ENCODE assay signal across 8 mouse cellular contexts in the genomic region with DNA sequence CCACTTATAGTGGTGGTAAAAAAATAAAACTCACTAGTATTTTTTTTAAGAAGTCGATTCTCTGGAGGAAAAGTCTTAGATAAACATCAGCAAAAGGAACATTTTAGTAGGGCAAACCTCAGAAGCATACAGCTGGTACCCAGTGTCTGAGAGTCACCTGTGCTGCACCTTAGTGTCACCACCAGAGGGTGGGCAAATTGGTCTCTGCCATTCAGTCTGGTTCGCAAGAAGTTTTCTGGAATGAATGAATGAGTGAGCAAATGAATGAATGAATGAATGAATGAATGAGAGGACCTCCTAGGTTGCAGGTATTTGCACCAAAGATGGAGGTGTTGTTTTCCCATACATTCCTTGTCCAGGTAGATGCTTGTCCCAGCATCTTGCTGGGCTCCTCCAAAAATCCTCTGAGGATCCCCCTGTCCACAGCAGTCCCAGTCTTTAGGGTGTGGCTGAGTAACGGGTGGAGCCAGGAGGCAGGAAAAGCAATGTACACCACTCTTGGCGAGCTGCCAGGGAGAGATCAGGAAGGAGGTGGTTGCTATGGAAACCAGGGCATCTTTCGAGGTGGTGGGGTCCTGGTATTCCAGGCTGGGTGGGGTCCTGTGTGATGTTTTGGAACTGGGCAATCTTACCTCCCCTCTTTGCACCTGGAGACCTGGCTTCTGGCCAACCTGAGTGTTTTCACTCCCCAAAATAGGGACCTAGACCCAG. TPM values are rescaled to one million over a fixed set of nuclear protein-coding genes. Genes with fewer than 3 reads are reported as not detected.
DNase-seq lines count a peak whose midpoint lies in the region; ATAC-seq and TF ChIP-seq lines count a peak whose summit lies in the region.

No protein-coding gene starts in this region.

- peak overlapping the region; percentile 46 for H3K4me3 ChIP-seq in forebrain, postnatal 0 days (ENCODE audit: low read depth, low read length)
- H3K4me3 ChIP-seq in limb, embryonic 14.5 days (replicated peaks; ENCODE audit: low read length): peak overlapping the region; percentile 19
- peak overlapping the region; percentile 33; the same call in 1 of the 2 replicates for H3K4me3 ChIP-seq in stomach, embryonic 16.5 days (replicated peaks; ENCODE audit: low read length)

- no peaks in the 10 kb centered on the region for H3K36me3 ChIP-seq in forebrain, postnatal 0 days (ENCODE audit: insufficient read depth)
- H3K36me3 ChIP-seq in limb, embryonic 14.5 days (ENCODE audit: control insufficient read depth, insufficient read depth, low read length): no peaks in the 10 kb centered on the region
- no peaks in the 10 kb centered on the region for H3K36me3 ChIP-seq in stomach, embryonic 16.5 days (ENCODE audit: control insufficient read depth, insufficient read depth, low read length)

- H3K9me3 ChIP-seq in forebrain, postnatal 0 days (ENCODE audit: low read length): no peaks in the 10 kb centered on the region
- no peaks in the 10 kb centered on the region for H3K9me3 ChIP-seq in limb, embryonic 14.5 days (ENCODE audit: control insufficient read depth, low read length)
- H3K9me3 ChIP-seq in stomach, embryonic 16.5 days (replicated peaks; ENCODE audit: control insufficient read depth, low read length): no peaks in the 10 kb centered on the region

- ATAC-seq in forebrain, postnatal 0 days: peak; percentile 4; the same call in 1 of the 2 replicates
- ATAC-seq in limb, embryonic 14.5 days (ENCODE audit: low FRiP score, low read depth): no peak
- no peak for ATAC-seq in stomach, embryonic 16.5 days (ENCODE audit: insufficient read depth, low FRiP score)

- no peak overlapping the region; the same call in 1 of the 2 replicates for H3K27ac ChIP-seq in forebrain, postnatal 0 days (ENCODE audit: low read depth, low read length)
- H3K27ac ChIP-seq in limb, embryonic 14.5 days (replicated peaks; ENCODE audit: low read depth, low read length): no peak overlapping the region
- no peak overlapping the region for H3K27ac ChIP-seq in stomach, embryonic 16.5 days (ENCODE audit: low read length)

- H3K27me3 ChIP-seq in forebrain, postnatal 0 days (ENCODE audit: insufficient read depth, low read length): peaks cover 19% of the 10 kb centered on the region
- peaks cover 60% of the 10 kb centered on the region for H3K27me3 ChIP-seq in limb, embryonic 14.5 days (ENCODE audit: control insufficient read depth, insufficient read depth, low read length)
- peaks cover 45% of the 10 kb centered on the region for H3K27me3 ChIP-seq in stomach, embryonic 16.5 days (ENCODE audit: control insufficient read depth, insufficient read depth, low read length)

- TF ChIP-seq POLR2A in limb, embryonic 14.5 days (IDR thresholded peaks at IDR 0.05; ENCODE audit: borderline replicate concordance, extremely low read depth, insufficient read depth, insufficient read length): no peak

- DNase-seq in heart, postnatal 4 days: peak; percentile 49
- no peak for DNase-seq in heart, adult 9 months (ENCODE audit: low spot score in 2 of 2)
- peak; percentile 68 for DNase-seq in brain, adult 2 months (ENCODE audit: low read depth, low spot score)
- peak; percentile 68 for DNase-seq in forebrain, postnatal 0 days
- peak; percentile 34 for DNase-seq in limb, embryonic 14.5 days (ENCODE audit: low spot score)
- no peak for DNase-seq in ovary, postnatal 14 days (ENCODE audit: low spot score)
- DNase-seq in heart, adult 8-10 months (ENCODE audit: low spot score): no peak

- H3K9ac ChIP-seq in forebrain, postnatal 0 days: peak overlapping the region; percentile 51
- no peak overlapping the region for H3K9ac ChIP-seq in limb, embryonic 14.5 days (ENCODE audit: low read depth, low read length, severe bottlenecking)
- no peak overlapping the region for H3K9ac ChIP-seq in stomach, embryonic 16.5 days (ENCODE audit: low read length)

- H3K4me2 ChIP-seq in forebrain, postnatal 0 days (ENCODE audit: low read depth): peak overlapping the region; percentile 65
- H3K4me2 ChIP-seq in limb, embryonic 14.5 days (replicated peaks; ENCODE audit: low read depth, low read length, severe bottlenecking): peak overlapping the region; percentile 44
- H3K4me2 ChIP-seq in stomach, embryonic 16.5 days (ENCODE audit: low read depth, low read length): peak overlapping the region; percentile 51

- TF ChIP-seq CTCF in forebrain, postnatal 0 days (IDR thresholded peaks at IDR 0.05; ENCODE audit: low read depth): peak; percentile 34

- peaks cover 16% of the 10 kb centered on the region for H3K4me1 ChIP-seq in forebrain, postnatal 0 days (ENCODE audit: insufficient read depth)
- H3K4me1 ChIP-seq in limb, embryonic 14.5 days (ENCODE audit: control insufficient read depth, insufficient read depth, low read length): peaks cover 44% of the 10 kb centered on the region
- peaks cover 34% of the 10 kb centered on the region for H3K4me1 ChIP-seq in stomach, embryonic 16.5 days (ENCODE audit: control insufficient read depth, insufficient read depth, low read length)

- 17% methylated on average over 5 of the region's 5 CpGs for WGBS in forebrain, postnatal 0 days
- 21% methylated on average over 5 of the region's 5 CpGs for WGBS in limb, embryonic 14.5 days
- 14% methylated on average over 5 of the region's 5 CpGs for WGBS in stomach, embryonic 16.5 days

RNA-seq across cellular contexts. Expression of a gene that starts 2.0 kb away (rescaled TPM):
- total RNA-seq in heart, postnatal 4 days (2021): 1 to 10 TPM in 1 of 2 experiments, under 1 TPM in 1; 0.98 to 2.4 TPM
- 74.3 and 92.0 TPM in 2 replicates for total RNA-seq in forebrain, postnatal 0 days (2014; rRNA removed)
- polyA plus RNA-seq in forebrain, postnatal 0 days (2015; fragmentation: Nextera tagmentation; extraction: Ambion mirVana): 167 and 231 TPM in 2 replicates
- 14.9 and 19.3 TPM in 2 replicates for polyA plus RNA-seq in limb, embryonic 14.5 days (2012; rRNA removed)
- 15.3 and 16.2 TPM in 2 replicates for polyA plus RNA-seq in limb, embryonic 14.5 days (2014; fragmentation: Nextera tagmentation; extraction: Ambion mirVana)
- 22.2 and 25.8 TPM in 2 replicates for polyA plus RNA-seq in stomach, embryonic 16.5 days (2015; fragmentation: Nextera tagmentation; extraction: Ambion mirVana)
- total RNA-seq in heart, adult 8-10 months (2022): 1 to 10 TPM in 2 of 4 experiments, under 1 TPM in 2; 0.49 to 1.5 (median 1.1) TPM

RNA-seq across cellular contexts. Expression of a gene that starts 7.0 kb away (rescaled TPM):
- 10 to 100 TPM; 28.9 to 31.7 TPM for total RNA-seq in heart, postnatal 4 days (2021)
- total RNA-seq in forebrain, postnatal 0 days (2014; rRNA removed): 10.9 and 19.9 TPM in 2 replicates
- polyA plus RNA-seq in forebrain, postnatal 0 days (2015; fragmentation: Nextera tagmentation; extraction: Ambion mirVana): 25.1 and 30.4 TPM in 2 replicates
- polyA plus RNA-seq in limb, embryonic 14.5 days (2012; rRNA removed): 17.4 and 20.5 TPM in 2 replicates
- polyA plus RNA-seq in limb, embryonic 14.5 days (2014; fragmentation: Nextera tagmentation; extraction: Ambion mirVana): 28.8 and 31.3 TPM in 2 replicates
- 28.0 and 31.0 TPM in 2 replicates for polyA plus RNA-seq in stomach, embryonic 16.5 days (2015; fragmentation: Nextera tagmentation; extraction: Ambion mirVana)
- total RNA-seq in heart, adult 8-10 months (2022): 10 to 100 TPM; 22.7 to 35.0 (median 28.4) TPM

RNA-seq across cellular contexts. Expression of a gene that starts 7.7 kb away (rescaled TPM):
- total RNA-seq in heart, postnatal 4 days (2021): 100 to 1,000 TPM; 646 to 728 TPM
- 14.9 and 19.5 TPM in 2 replicates for total RNA-seq in forebrain, postnatal 0 days (2014; rRNA removed)
- polyA plus RNA-seq in forebrain, postnatal 0 days (2015; fragmentation: Nextera tagmentation; extraction: Ambion mirVana): 56.8 and 66.3 TPM in 2 replicates
- polyA plus RNA-seq in limb, embryonic 14.5 days (2012; rRNA removed): 92.6 and 103 TPM in 2 replicates
- polyA plus RNA-seq in limb, embryonic 14.5 days (2014; fragmentation: Nextera tagmentation; extraction: Ambion mirVana): 95.6 and 101 TPM in 2 replicates
- 127 and 129 TPM in 2 replicates for polyA plus RNA-seq in stomach, embryonic 16.5 days (2015; fragmentation: Nextera tagmentation; extraction: Ambion mirVana)
- 1,000 to 10,000 TPM in 2 of 4 experiments, 100 to 1,000 TPM in 2; 843 to 1,156 (median 1,037) TPM for total RNA-seq in heart, adult 8-10 months (2022)

RNA-seq across cellular contexts. Expression of a gene that starts 9.9 kb away (rescaled TPM):
- 1 to 10 TPM in 1 of 2 experiments, under 1 TPM in 1; 0.95 to 1.4 TPM for total RNA-seq in heart, postnatal 4 days (2021)
- total RNA-seq in forebrain, postnatal 0 days (2014; rRNA removed): 1.1 and 1.6 TPM in 2 replicates
- polyA plus RNA-seq in forebrain, postnatal 0 days (2015; fragmentation: Nextera tagmentation; extraction: Ambion mirVana): 0.68 and 0.98 TPM in 2 replicates
- 2.0 and 2.8 TPM in 2 replicates for polyA plus RNA-seq in limb, embryonic 14.5 days (2012; rRNA removed)
- polyA plus RNA-seq in limb, embryonic 14.5 days (2014; fragmentation: Nextera tagmentation; extraction: Ambion mirVana): 0.39 and 1.1 TPM in 2 replicates
- 0.92 and 1.7 TPM in 2 replicates for polyA plus RNA-seq in stomach, embryonic 16.5 days (2015; fragmentation: Nextera tagmentation; extraction: Ambion mirVana)
- 1 to 10 TPM; 2.6 to 3.8 (median 3.4) TPM for total RNA-seq in heart, adult 8-10 months (2022)

RNA-seq across cellular contexts. Expression of a gene that starts 27.2 kb away (rescaled TPM):
- total RNA-seq in heart, postnatal 4 days (2021): 1 to 10 TPM; 2.0 to 3.5 TPM
- not detected in 2 replicates for total RNA-seq in forebrain, postnatal 0 days (2014; rRNA removed)
- not detected in 2 replicates for polyA plus RNA-seq in forebrain, postnatal 0 days (2015; fragmentation: Nextera tagmentation; extraction: Ambion mirVana)
- polyA plus RNA-seq in limb, embryonic 14.5 days (2012; rRNA removed): 39.8 and 45.9 TPM in 2 replicates
- polyA plus RNA-seq in limb, embryonic 14.5 days (2014; fragmentation: Nextera tagmentation; extraction: Ambion mirVana): 68.9 and 79.5 TPM in 2 replicates
- polyA plus RNA-seq in stomach, embryonic 16.5 days (2015; fragmentation: Nextera tagmentation; extraction: Ambion mirVana): 497 and 614 TPM in 2 replicates
- 1 to 10 TPM in 2 of 4 experiments, under 1 TPM in 2; 0.71 to 4.8 (median 1.6) TPM for total RNA-seq in heart, adult 8-10 months (2022)

Comparison
In these comparisons a context has a peak if more than half of its experiments do, and no peak if none do; other contexts are left out.
1. DNase-seq: peak in heart, postnatal 4 days (single experiment), brain, adult 2 months (single experiment), forebrain, postnatal 0 days (single experiment) and limb, embryonic 14.5 days (single experiment); none in heart, adult 9 months (0 of 2), ovary, postnatal 14 days (single experiment) and heart, adult 8-10 months (single experiment).
2. RNA of a gene that starts 2.0 kb away (total RNA-seq): 74.3 to 92.0 TPM in forebrain, postnatal 0 days; 0.98 to 2.4 TPM in heart, postnatal 4 days and 0.49 to 1.5 TPM in heart, adult 8-10 months; every median in the first group is over 10 times any median in the second.
3. RNA of a gene that starts 7.7 kb away (total RNA-seq): 843 to 1,156 TPM in heart, adult 8-10 months and 646 to 728 TPM in heart, postnatal 4 days; 14.9 to 19.5 TPM in forebrain, postnatal 0 days; every median in the first group is over 10 times any median in the second.
4. Peak in every context shown above with its lines, with median percentiles within 50 percentile points of each other: H3K4me2 ChIP-seq and H3K4me3 ChIP-seq.